Mouse (Mus musculus) spleen, postnatal 4 days (tissue): Measurements from ENCODE around the gene Naa38.

Experiments
- DNase-seq, 2 experiments: peaks; one replicate each; pipeline ENCODE4 v3.0.0; 2022; ENCODE audit warnings: low spot score in 2 of 2

The Naa38 gene

GRCm38 (mm10) chr11:69413221-69414181 is 18.2 kb downstream of the Naa38 start, which contains the start of gene Kdm6b:
Kdm6b (minus strand) TSS chr11:69413675.
- peak in 1 of 2 experiments; percentile 70 for DNase-seq

GRCm38 (mm10) chr11:69414421-69415326 is 19.4 kb downstream of the Naa38 start:
- DNase-seq: peak in 1 of 2 experiments; percentile 66

- DNase-seq: peak; percentile 36 to 71
These were observed 20.0 kb downstream of the Naa38 start for GRCm38 (mm10) chr11:69415327-69415667.

GRCm38 (mm10) chr11:69415668-69416451 is 20.6 kb downstream of the Naa38 start:
- DNase-seq: peak in 1 of 2 experiments; percentile 67

GRCm38 (mm10) chr11:69416509-69416908 is 21.2 kb downstream of the Naa38 start:
- DNase-seq: no peak

GRCm38 (mm10) chr11:69416921-69417448 is 21.7 kb downstream of the Naa38 start:
- no peak for DNase-seq

- peak; percentile 74 to 82 for DNase-seq
These were observed 22.4 kb downstream of the Naa38 start for GRCm38 (mm10) chr11:69417449-69418384.

- peak; percentile 65 to 76 for DNase-seq
These were observed 23.5 kb downstream of the Naa38 start for GRCm38 (mm10) chr11:69418481-69419442.

- peak in 1 of 2 experiments; percentile 68 for DNase-seq
These were observed 24.1 kb downstream of the Naa38 start for GRCm38 (mm10) chr11:69419443-69419812.

GRCm38 (mm10) chr11:69419813-69420553 is 24.7 kb downstream of the Naa38 start:
- peak in 1 of 2 experiments; percentile 76 for DNase-seq

- DNase-seq: no peak
These were observed 25.3 kb downstream of the Naa38 start for GRCm38 (mm10) chr11:69420554-69421000.

- DNase-seq: no peak
These were observed 26.1 kb downstream of the Naa38 start for GRCm38 (mm10) chr11:69421131-69421977.

- DNase-seq: no peak
These were observed 27.6 kb downstream of the Naa38 start for GRCm38 (mm10) chr11:69422842-69423241.

GRCm38 (mm10) chr11:69423885-69424284 is 28.6 kb downstream of the Naa38 start:
- DNase-seq: no peak

- DNase-seq: no peak
These were observed 31.0 kb downstream of the Naa38 start for GRCm38 (mm10) chr11:69426246-69426645.

- DNase-seq: peak in 1 of 2 experiments; percentile 49
These were observed 33.5 kb downstream of the Naa38 start for GRCm38 (mm10) chr11:69428751-69429150.

GRCm38 (mm10) chr11:69429313-69429712 is 34.0 kb downstream of the Naa38 start:
- DNase-seq: no peak
